Mouse (Mus musculus) testis, adult 2 months (tissue): ENCODE measurements around the gene Lmtk2. TPM values are rescaled to one million over a fixed set of nuclear protein-coding genes. Genes with fewer than 3 reads are reported as not detected.
A peak's percentile ranks its signal among the peaks of the same experiment; 100 is the strongest.

Experiments used
- H3K27ac ChIP-seq: fragments of 200-500 bp; 2 replicates; pipeline ENCODE4 v1.5.1; 2012; ENCODE audit warnings: low read depth, low read length; ENCODE audit not compliant: control insufficient read depth, insufficient read depth
- H3K27me3 ChIP-seq: fragments of 200-500 bp; 2 replicates; pipeline ENCODE4 v1.6.1; 2012; ENCODE audit warnings: mild to moderate bottlenecking, low read length, moderate library complexity; ENCODE audit not compliant: control insufficient read depth, insufficient read depth
- H3K36me3 ChIP-seq: fragments of 200-500 bp; 2 replicates; pipeline ENCODE4 v1.6.1; 2012; ENCODE audit warnings: mild to moderate bottlenecking, low read length; ENCODE audit not compliant: control insufficient read depth, insufficient read depth
- H3K4me1 ChIP-seq: fragments of 200-500 bp; 2 replicates; pipeline ENCODE4 v1.6.1; 2012; ENCODE audit warnings: low read length; ENCODE audit not compliant: control insufficient read depth, insufficient read depth
- H3K4me3 ChIP-seq: fragments of 200-500 bp; 2 replicates; pipeline ENCODE4 v1.5.1; 2012; ENCODE audit warnings: low read depth, mild to moderate bottlenecking, low read length, moderate library complexity, mixed read lengths; ENCODE audit not compliant: control insufficient read depth
- CTCF ChIP-seq: fragments of 200-500 bp; IDR thresholded peaks from 2 replicates; pipeline ENCODE4 v1.5.1; 2012; ENCODE audit warnings: low read depth, mild to moderate bottlenecking, inconsistent platforms, low read length, moderate library complexity; ENCODE audit not compliant: control insufficient read depth, insufficient read depth, insufficient replicate concordance
- POLR2A ChIP-seq: fragments of 200-500 bp; IDR thresholded peaks from 2 replicates; pipeline ENCODE4 v1.6.1; 2012; ENCODE audit warnings: low read depth, mild to moderate bottlenecking, inconsistent platforms, low read length, moderate library complexity; ENCODE audit not compliant: control insufficient read depth
- polyA plus RNA-seq: library from polyadenylated mRNA; depleted of rRNA; stranded (reverse); fragments of >200 nt; gene quantifications from 2 replicates; pipeline ENCODE4 v1.2.3, GENCODE M21; 2012; rRNA removed

Lmtk2 gene
- polyA plus RNA-seq: 10.4 and 11.3 TPM in 2 replicates

DNA sequence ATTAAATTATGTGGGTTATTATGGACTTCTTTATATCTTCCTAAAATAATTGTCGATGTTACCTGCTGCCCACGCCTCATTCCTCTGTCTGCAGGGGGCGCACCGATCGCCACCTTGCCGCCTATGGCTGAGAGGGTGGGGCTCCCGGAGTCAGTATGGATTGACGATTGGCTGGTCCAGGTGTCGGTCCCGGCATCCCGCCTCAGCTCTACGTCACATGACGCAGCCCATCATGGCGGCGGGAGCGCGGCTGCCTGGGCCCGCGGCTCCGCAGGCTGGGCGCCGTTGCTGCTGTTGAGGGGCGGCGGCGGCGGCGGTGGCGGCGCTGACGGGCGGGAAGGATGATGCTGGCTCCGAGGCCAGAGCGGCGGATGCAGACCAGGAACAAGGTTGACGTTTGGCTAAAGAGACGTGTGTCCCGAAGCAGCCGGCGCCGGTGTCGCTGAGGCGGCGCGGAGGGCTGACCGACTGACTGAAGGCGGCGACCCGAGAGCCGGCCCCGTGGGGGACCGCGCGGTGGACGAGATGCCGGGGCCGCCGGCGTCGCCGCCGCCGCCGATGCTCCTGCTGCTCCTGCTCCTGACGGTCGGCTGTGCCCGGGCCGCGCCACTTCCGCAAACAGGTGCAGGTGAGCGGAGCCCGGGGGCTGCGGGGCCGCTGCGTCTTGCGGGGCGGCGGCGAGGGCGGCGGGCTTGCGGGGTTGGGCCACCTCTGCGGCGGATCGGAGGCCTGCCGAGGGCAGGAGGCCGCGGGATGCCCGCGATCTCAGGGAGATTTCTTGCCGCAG is at the start of gene Lmtk2:
Gene Lmtk2 (plus strand): TSS at position 288 of the 787 bp plus-strand sequence.
- Histone ChIP-seq H3K4me1 (peaks cover 8% of the 10 kb centered on the region), H3K27ac (peak within 1 kb of the TSS; percentile 91), H3K36me3 (no peaks in the 10 kb centered on the region), H3K27me3 (no peaks in the 10 kb centered on the region), H3K4me3 (peak within 1 kb of the TSS; percentile 96)
- peak; percentile 96 for TF ChIP-seq POLR2A
- peak; percentile 76 for TF ChIP-seq CTCF

DNA sequence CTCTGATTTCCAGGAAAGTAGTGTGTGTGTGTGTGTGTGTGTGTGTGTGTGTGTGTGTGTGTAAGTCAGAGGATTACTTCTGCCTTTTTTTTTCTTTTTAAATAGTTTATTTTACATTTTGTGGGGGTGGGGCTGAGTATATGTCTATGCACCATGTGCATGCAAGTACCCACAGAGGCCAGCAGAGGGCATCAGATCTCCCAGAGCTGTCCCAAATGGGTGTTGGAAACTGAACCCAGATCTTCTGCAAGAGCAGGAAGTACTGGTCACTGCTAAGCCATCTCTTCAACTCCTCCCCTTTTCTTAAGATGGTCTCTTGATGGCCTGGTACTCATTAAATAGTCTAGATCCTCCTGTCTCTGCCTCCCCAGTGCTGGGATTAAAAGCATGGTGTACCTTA is 49.0 kb upstream of the Lmtk2 start:
- peak; percentile 50; the same call in 1 of the 2 replicates for TF ChIP-seq CTCF
- TF ChIP-seq POLR2A: no peak
- no peaks in the 10 kb centered on the region for H3K4me1 ChIP-seq
- H3K27me3 ChIP-seq: no peaks in the 10 kb centered on the region
- no peak overlapping the region for H3K27ac ChIP-seq
- no peak overlapping the region for H3K4me3 ChIP-seq
- no peaks in the 10 kb centered on the region for H3K36me3 ChIP-seq

DNA sequence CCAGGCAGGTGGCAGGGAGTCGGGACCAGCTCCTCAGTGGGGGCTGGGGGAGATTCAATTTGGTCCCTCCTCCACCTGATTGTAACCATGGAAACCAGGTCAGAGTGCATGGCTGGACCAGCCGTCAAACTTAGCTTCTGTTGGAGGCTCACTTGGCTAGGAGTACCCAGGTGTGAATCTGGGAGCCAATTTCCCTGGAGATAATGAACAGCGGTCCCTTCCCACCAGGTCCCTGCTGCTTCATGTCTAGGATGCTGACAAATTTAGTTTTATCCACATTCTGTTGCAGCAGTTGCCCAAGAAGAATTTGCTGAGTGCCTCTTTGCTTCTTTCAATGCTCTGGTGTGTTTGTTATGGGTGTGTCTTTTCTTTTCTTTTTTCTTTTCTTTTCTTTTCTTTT is 46.8 kb upstream of the Lmtk2 start:
- Histone ChIP-seq H3K27me3 (no peaks in the 10 kb centered on the region), H3K4me1 (no peaks in the 10 kb centered on the region)
- TF ChIP-seq POLR2A: no peak
- no peak for TF ChIP-seq CTCF

DNA sequence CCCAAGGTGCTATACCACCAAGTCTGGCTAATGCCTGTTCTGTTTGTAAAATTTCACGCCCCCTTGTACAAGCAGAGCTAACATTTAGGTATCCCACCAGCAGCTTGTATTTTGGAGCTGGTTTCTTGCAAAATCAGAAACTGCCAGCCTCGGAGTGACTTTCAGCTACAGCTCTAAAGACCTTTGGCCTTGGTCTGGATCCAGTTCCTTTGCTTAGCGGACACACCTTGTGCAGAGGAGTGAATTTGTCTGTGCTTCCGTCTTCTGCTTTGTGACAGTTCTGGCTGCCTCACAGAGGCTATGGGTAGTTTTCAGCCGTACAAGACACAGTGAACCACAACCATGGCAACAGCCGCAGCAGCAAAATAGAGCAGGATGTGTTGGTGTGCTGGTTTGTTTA is 45.9 kb upstream of the Lmtk2 start:
- H3K4me1 ChIP-seq: no peaks in the 10 kb centered on the region
- TF ChIP-seq POLR2A (no peak), CTCF (no peak)
- H3K27ac ChIP-seq: no peak overlapping the region
- no peaks in the 10 kb centered on the region for H3K27me3 ChIP-seq
- no peak overlapping the region for H3K4me3 ChIP-seq
- H3K36me3 ChIP-seq: no peaks in the 10 kb centered on the region

More for the DNA sequence above, 46.8 kb upstream of the Lmtk2 start:
- Histone ChIP-seq H3K36me3 (no peaks in the 10 kb centered on the region), H3K4me3 (no peak overlapping the region), H3K27ac (no peak overlapping the region)

DNA sequence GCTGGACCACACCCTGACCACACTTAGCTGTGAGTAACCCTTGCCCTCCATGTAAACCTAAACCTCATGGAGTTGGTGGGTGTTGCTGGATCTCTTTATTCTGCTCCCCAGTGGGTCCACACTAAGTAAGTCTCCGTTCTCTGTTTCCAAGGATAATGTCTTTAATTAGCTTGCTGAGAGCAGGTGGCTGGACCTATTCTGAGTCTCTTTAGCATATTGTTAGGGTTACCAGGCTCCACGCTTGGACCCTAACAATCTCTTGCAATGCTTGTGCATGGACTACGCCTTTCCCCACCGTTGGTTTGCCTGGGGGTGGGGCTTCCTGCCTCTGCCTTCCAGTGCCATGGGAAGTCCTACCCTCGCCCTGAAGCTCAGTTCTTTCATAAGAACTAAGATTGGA is 36.1 kb upstream of the Lmtk2 start:
- H3K27me3 ChIP-seq: no peaks in the 10 kb centered on the region

DNA sequence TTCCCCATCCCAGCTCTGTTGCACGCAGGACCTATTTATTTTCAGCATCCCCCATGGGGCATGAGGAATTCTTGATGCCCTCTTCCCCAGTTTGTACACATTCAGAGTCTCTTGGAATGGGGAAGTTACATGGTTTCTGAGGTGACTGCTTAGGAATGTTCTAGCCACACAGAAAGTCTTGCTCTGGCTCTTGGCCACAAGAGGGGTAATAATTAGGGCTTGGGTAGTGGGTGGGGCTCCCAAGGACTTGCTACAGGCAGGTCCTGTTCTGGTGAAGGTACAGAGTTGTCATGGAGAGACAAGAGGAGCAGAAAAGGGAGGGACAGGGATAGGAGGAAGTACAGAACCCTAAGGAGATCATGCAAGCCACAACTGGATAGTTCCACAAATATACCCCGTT is 34.2 kb upstream of the Lmtk2 start:
- Histone ChIP-seq H3K27me3 (no peaks in the 10 kb centered on the region), H3K27ac (no peak overlapping the region), H3K36me3 (no peaks in the 10 kb centered on the region), H3K4me3 (no peak overlapping the region), H3K4me1 (no peaks in the 10 kb centered on the region)
- TF ChIP-seq POLR2A: no peak
- TF ChIP-seq CTCF: no peak

More for the DNA sequence above, 36.1 kb upstream of the Lmtk2 start:
- Histone ChIP-seq H3K4me3 (no peak overlapping the region), H3K36me3 (no peaks in the 10 kb centered on the region), H3K4me1 (no peaks in the 10 kb centered on the region), H3K27ac (no peak overlapping the region)
- TF ChIP-seq CTCF: no peak
- TF ChIP-seq POLR2A: no peak

DNA sequence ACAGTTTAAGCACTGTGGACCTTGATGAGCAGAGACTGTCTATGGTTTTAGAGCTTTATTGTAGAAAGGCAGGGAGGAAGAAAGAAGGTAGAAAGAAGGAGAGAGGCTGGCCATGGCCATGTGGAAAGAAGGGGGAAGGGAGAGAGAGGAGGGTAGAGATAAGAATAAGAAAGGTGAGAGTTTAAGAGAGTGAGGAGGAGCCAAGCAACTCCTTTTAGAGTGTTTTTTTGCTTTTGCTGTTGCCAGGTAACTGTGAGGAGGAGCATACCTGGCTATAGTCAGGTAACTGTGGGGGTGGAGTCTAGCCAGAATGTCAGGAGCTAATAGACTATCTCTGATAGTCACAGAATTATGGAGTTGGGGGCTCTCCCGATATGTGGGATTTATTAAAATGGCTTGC is 30.2 kb upstream of the Lmtk2 start:
- Histone ChIP-seq H3K4me1 (no peaks in the 10 kb centered on the region), H3K4me3 (no peak overlapping the region), H3K27me3 (no peaks in the 10 kb centered on the region), H3K27ac (no peak overlapping the region), H3K36me3 (no peaks in the 10 kb centered on the region)
- TF ChIP-seq CTCF (no peak), POLR2A (no peak)
